Mouse (Mus musculus) lung, postnatal 0 days (tissue): Measurements from ENCODE around the gene Lrmda. TPM values are rescaled to one million over a fixed set of nuclear protein-coding genes. Genes with fewer than 3 reads are reported as not detected.

ENCODE experiments used
- ATAC-seq: fragments of 200-750 bp; cut with Nextera tagmentation; 2 replicates; pipeline ENCODE4 v1.8.0; 2017; ENCODE audit warnings: moderate library complexity
- DNase-seq: peaks from one replicate; pipeline ENCODE4 v3.0.0-alpha.2; 2016; ENCODE audit warnings: low spot score
- H3K27ac ChIP-seq: fragments of 300-500 bp; sonication (generic); 2 replicates; pipeline ENCODE4 v1.5.1; 2014; ENCODE audit warnings: antibody characterized with exemption, mild to moderate bottlenecking, low read length, mixed read lengths
- H3K27me3 ChIP-seq: fragments of 300-500 bp; sonication (generic); replicated peaks from 2 replicates; pipeline ENCODE4 v1.6.1; 2014; ENCODE audit warnings: low read length, mixed read lengths; ENCODE audit not compliant: insufficient read depth
- H3K36me3 ChIP-seq: fragments of 300-500 bp; sonication (generic); 2 replicates; pipeline ENCODE4 v1.6.1; 2014; ENCODE audit warnings: low read length, mixed read lengths; ENCODE audit not compliant: insufficient read depth
- H3K4me1 ChIP-seq: fragments of 300-500 bp; sonication (generic); 2 replicates; pipeline ENCODE4 v1.6.1; 2014; ENCODE audit warnings: antibody characterized with exemption, low read depth, low read length, mixed read lengths; ENCODE audit not compliant: insufficient read depth
- H3K4me2 ChIP-seq: fragments of 300-500 bp; sonication (generic); replicated peaks from 2 replicates; pipeline ENCODE4 v1.6.1; 2014; ENCODE audit warnings: low read depth, mild to moderate bottlenecking, low read length, moderate library complexity, mixed read lengths
- H3K4me3 ChIP-seq: fragments of 300-500 bp; sonication (generic); 2 replicates; pipeline ENCODE4 v1.5.1; 2014; ENCODE audit warnings: low read depth, low read length
- H3K9ac ChIP-seq: fragments of 300-500 bp; sonication (generic); replicated peaks from 2 replicates; pipeline ENCODE4 v1.6.1; 2014; ENCODE audit warnings: low read depth, mild to moderate bottlenecking
- H3K9me3 ChIP-seq: fragments of 300-500 bp; sonication (generic); 2 replicates; pipeline ENCODE4 v1.6.1; 2016; ENCODE audit warnings: low read length, mixed read lengths
- CTCF ChIP-seq: IDR thresholded peaks from 2 replicates; pipeline ENCODE4 v1.5.1; 2016; ENCODE audit warnings: antibody characterized with exemption, mild to moderate bottlenecking
- EP300 ChIP-seq: IDR thresholded peaks from 2 replicates; pipeline ENCODE4 v1.6.1; 2016; ENCODE audit warnings: antibody characterized with exemption, mild to moderate bottlenecking, control low read depth
- WGBS: fragments of 180-500 bp; shearing (Covaris S2); extraction: QIAGEN DNeasy Blood & Tissue Kit; methylation state at CpG from one replicate; pipeline ENCODE4 v1.1.7; 2014; 5-methylcytosine and 5-hydroxymethylcytosine counted together
- polyA plus RNA-seq: library from polyadenylated mRNA; unstranded; fragments of >200 nt; fragmentation: Nextera tagmentation; extraction: Ambion mirVana; gene quantifications from 2 replicates; pipeline ENCODE4 v1.2.1, GENCODE M21; 2015

Lrmda gene
- polyA plus RNA-seq, 1 experiment from 2014 or later: 0.86 TPM

DNA sequence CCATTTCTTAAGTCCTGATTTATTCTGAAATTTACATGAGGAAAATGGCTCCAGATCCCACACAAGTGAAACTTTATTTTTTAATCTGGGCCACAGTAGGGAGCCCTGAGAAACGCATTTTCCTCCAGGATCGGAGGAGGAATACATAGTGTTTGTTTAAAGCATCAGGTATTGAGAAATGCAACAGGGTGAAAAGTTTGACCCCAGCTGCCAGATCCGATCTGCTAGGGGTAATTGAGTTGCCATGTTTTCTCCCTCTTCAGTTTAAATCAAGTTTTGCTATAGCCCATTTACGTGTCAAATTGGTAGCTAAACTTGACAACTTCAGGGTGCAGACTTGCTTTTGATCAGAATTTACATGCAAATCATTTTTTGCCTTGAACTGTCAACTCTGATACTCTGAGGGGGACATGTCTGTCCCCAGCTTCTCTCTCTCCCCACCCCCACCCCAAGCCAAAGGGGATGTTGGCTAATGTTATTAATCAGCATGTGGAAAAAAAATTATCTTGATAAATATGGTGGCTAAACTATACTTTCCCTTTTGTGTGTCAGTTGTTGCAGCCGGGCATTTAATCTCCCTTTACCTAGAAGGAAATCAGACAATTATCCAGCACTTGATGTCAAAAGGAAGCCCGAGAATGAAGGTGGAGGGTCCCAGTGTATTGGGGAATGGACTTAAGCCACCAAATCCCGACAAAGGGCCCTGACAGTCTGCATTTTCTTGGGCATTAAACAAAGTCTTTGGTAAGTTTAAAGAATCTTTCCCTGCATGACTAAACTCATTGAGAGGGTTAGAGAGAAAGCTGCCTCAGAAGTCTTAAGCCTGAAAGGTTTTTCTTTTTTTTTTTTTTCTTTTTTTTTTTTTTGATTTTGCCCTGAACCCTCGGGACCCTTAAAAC is 94.2 kb downstream of the Lrmda start:
- no peaks in the 10 kb centered on the region for H3K9me3 ChIP-seq
- H3K27ac ChIP-seq: no peak overlapping the region
- no peaks in the 10 kb centered on the region for H3K36me3 ChIP-seq
- 58% methylated on average over 8 of the region's 8 CpGs for WGBS
- H3K4me3 ChIP-seq: no peak overlapping the region
- no peak for DNase-seq
- no peak for TF ChIP-seq EP300
- TF ChIP-seq CTCF: no peak
- H3K4me2 ChIP-seq: no peak overlapping the region
- H3K4me1 ChIP-seq: no peaks in the 10 kb centered on the region
- no peak overlapping the region for H3K9ac ChIP-seq
- ATAC-seq: no peak
- H3K27me3 ChIP-seq: no peaks in the 10 kb centered on the region

DNA sequence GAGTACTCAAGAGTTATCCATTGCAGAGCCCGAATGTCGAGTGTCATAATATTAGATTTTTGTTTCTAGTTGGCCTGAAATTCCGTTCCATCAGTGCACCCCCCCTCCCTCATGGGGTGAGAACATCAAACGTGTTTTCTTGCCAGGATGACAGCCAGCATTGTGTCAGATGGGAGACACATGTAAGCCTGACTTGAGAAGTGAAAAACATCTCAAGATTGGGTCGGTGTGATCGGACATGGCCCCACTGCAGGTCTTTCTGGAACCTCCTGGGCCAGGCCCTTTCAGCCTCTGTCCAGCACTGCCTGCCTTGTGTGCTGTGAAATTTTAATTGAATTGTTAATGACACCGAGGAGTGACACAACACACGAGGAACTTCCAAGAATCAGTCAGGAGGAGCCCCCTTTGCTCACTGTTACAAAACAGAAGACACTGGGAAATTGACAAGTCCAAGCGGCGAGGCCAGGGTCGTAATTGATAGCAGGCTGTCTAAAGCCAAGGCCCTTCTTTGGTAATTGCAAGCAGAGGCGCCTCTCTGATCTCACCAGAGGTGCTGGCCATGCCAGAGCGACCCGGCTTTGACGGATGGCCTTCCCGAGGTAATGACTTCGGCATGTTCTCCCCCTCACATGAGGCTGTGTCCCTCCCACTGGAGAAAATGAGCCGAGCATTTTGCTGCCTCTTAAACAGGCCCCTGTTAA is 95.3 kb downstream of the Lrmda start:
- 39% methylated on average over 18 of the region's 18 CpGs for WGBS
- Histone ChIP-seq H3K4me1 (no peaks in the 10 kb centered on the region), H3K36me3 (no peaks in the 10 kb centered on the region), H3K4me3 (no peak overlapping the region), H3K9me3 (no peaks in the 10 kb centered on the region), H3K9ac (no peak overlapping the region), H3K27ac (no peak overlapping the region), H3K4me2 (no peak overlapping the region), H3K27me3 (no peaks in the 10 kb centered on the region)
- ATAC-seq (peak; percentile 28; the same call in 1 of the 2 replicates), DNase-seq (peak; percentile 32)
- TF ChIP-seq EP300: no peak
- TF ChIP-seq CTCF: no peak

DNA sequence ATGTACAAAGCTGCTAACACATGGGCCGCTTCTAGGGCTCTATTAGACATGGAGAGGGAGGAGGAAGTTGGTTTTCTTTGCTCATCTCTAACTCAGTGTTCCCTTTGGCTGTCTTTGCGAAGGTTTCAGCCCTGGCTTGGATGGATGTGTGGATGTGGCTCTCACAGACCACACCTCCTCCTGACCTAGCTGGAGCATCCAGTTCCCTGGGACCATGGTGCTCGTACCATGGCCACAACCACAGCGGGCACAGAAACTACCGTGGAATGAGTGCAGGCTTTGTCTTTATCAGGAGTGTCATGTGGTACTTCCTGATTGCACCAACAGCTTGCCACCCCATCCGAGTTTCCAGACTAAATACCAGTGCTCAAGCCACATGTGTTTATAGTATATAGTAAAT is 98.6 kb downstream of the Lrmda start:
- no peaks in the 10 kb centered on the region for H3K36me3 ChIP-seq
- no peak overlapping the region for H3K4me3 ChIP-seq
- no peak for DNase-seq
- TF ChIP-seq EP300 (no peak), CTCF (no peak)
- no peaks in the 10 kb centered on the region for H3K4me1 ChIP-seq
- H3K27me3 ChIP-seq: no peaks in the 10 kb centered on the region
- no peak for ATAC-seq
- no peaks in the 10 kb centered on the region for H3K9me3 ChIP-seq
- H3K27ac ChIP-seq: no peak overlapping the region
- no peak overlapping the region for H3K9ac ChIP-seq
- no peak overlapping the region for H3K4me2 ChIP-seq
- WGBS: 69% methylated on average over 6 of the region's 6 CpGs

DNA sequence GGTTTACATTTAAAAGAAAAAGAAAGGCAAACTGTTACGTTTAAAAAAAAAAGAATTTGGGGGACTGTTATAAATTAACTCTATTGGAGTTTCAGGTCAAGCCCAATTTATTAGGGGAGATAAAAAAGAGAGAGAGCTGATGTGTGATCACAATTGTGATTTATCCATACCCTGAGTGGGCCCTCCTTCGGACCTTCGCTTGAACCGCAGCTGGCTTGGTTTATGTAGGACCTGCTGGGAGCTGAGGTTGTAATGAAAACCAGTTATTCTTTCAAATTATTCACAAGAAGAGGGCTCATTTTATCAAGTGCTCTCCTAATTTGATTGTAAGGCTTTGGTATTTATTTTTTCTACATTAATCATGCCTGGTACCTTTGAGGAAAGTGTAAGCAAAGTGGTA is 99.0 kb downstream of the Lrmda start:
- Histone ChIP-seq H3K4me2 (no peak overlapping the region), H3K4me1 (no peaks in the 10 kb centered on the region), H3K9me3 (no peaks in the 10 kb centered on the region), H3K9ac (no peak overlapping the region), H3K27ac (no peak overlapping the region), H3K4me3 (no peak overlapping the region), H3K36me3 (no peaks in the 10 kb centered on the region), H3K27me3 (no peaks in the 10 kb centered on the region)
- DNase-seq (no peak), ATAC-seq (no peak)
- TF ChIP-seq CTCF (no peak), EP300 (no peak)
- whole genome bisulfite sequencing: 76% methylated on average over 4 of the region's 4 CpGs

DNA sequence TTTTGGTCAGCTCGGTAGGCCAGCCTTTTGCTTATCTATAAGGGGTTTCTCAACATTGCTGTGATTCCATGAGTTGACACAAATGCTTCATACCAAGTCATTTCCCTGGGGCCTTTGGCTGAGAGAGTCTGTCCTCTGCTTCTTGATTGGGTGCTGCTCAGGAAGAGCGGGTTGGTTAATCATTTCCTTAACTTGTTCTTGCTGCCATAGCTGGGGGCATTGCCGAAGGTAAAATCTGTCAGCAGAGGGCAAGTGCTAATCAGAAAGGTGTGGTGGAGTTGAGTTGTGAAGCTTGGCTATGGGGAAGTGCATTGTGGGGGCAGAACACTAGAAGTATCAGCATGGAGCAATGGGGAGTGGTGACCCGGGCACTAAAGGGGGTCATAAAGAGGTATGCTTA is 106.8 kb downstream of the Lrmda start:
- WGBS: 49% methylated on average over 4 of the region's 4 CpGs
- Histone ChIP-seq H3K4me2 (no peak overlapping the region), H3K27ac (no peak overlapping the region), H3K27me3 (no peaks in the 10 kb centered on the region), H3K4me1 (no peaks in the 10 kb centered on the region), H3K9ac (no peak overlapping the region), H3K4me3 (no peak overlapping the region), H3K9me3 (no peaks in the 10 kb centered on the region), H3K36me3 (no peaks in the 10 kb centered on the region)
- no peak for TF ChIP-seq CTCF
- TF ChIP-seq EP300: no peak
- peak; percentile 77 for ATAC-seq
- peak; percentile 58 for DNase-seq

DNA sequence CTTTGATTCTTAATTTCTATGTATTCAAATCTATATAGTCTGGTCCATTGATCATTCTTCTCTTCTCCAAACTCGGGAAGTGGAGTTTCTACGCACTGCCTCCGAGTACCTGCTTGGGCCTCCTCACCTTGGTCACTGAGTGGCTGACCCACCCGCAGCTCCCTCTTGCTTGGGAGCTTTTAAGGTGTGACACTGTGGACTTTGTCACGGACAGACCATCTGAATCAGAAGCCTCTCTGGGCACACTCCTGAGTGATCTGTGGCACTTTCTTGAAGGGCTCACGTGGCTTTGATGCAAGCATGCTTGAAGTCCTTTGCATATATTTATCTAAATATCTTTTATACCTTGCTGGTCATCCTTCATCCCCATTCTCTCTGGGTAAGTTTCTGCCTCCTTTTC is 107.3 kb downstream of the Lrmda start:
- TF ChIP-seq CTCF: no peak
- no peak for TF ChIP-seq EP300
- H3K4me1 ChIP-seq: no peaks in the 10 kb centered on the region
- no peak overlapping the region for H3K4me2 ChIP-seq
- no peaks in the 10 kb centered on the region for H3K36me3 ChIP-seq
- H3K27me3 ChIP-seq: no peaks in the 10 kb centered on the region
- H3K9me3 ChIP-seq: no peaks in the 10 kb centered on the region
- WGBS: 68% methylated on average over 6 of the region's 6 CpGs
- H3K9ac ChIP-seq: no peak overlapping the region
- ATAC-seq (no peak), DNase-seq (no peak)
- no peak overlapping the region for H3K4me3 ChIP-seq
- no peak overlapping the region for H3K27ac ChIP-seq
